Mouse (Mus musculus): Measurements from ENCODE around the gene Ttn. TPM values are rescaled to one million over a fixed set of nuclear protein-coding genes. Genes with fewer than 3 reads are reported as not detected.
A peak's percentile ranks its signal among the peaks of the same experiment; 100 is the strongest.

Gene Ttn
- polyA plus RNA-seq, 2 experiments from 2014 or later = 5.5 to 9.2 TPM

DNA sequence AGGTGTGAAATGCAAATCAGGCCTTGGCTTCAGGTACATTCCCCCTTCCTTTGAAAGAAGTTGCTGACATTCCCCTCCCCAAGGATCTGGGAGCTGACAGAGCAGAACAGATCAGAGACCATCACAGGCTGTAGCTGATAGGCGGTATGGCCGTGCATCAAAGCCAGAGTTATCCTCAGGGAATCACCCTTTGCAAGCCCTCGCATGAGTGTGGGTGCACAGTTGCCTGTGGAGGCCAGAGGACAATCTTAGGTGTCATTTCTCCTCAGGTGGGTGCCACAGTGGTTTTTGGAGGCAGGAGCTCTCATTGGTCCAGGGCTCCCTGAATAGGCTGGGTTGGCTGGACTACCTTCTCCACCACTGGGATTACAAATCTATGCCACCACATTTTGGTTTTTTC lies 280.2 kb downstream of the Ttn start:
- ATAC-seq = no peak

DNA sequence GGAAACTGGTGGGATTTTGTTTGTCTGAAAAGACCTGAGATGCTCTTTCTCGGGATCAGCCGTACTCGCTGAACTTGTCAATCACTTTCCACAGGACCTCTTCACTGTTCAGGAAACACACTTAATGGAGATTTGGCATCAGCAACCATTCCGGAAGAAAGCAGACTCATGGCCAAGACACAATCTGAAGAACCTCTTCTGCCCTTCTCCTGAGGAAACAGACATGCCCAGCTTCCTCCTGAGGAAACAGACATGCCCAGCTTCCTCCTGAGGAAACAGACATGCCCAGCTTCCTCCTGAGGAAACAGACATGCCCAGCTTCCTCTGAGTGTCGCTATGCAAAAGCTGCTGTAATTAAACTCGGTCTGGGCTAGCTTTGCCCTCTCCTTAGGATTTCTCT lies 287.1 kb downstream of the Ttn start:
- no peak for ATAC-seq

DNA sequence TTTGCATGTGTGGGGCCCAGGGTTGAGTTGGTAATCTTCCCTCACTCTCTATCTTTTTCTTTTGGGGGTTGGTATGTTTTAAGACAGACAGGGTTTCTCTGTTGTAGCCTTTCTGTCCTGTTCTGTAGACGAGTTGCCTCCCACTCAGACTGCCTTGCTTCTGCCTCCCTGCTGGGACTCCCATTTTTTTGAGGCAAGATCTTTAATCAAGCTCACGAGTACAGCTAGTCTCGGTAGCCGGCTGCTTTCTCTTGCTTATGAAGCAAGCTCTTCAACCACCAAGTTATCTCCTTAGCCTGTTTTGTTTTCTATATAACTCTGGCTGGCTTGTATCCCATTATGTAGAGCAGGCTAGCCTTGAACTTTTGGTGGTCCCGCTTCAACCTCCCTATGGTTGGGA lies 288.6 kb downstream of the Ttn start:
- ATAC-seq = no peak

DNA sequence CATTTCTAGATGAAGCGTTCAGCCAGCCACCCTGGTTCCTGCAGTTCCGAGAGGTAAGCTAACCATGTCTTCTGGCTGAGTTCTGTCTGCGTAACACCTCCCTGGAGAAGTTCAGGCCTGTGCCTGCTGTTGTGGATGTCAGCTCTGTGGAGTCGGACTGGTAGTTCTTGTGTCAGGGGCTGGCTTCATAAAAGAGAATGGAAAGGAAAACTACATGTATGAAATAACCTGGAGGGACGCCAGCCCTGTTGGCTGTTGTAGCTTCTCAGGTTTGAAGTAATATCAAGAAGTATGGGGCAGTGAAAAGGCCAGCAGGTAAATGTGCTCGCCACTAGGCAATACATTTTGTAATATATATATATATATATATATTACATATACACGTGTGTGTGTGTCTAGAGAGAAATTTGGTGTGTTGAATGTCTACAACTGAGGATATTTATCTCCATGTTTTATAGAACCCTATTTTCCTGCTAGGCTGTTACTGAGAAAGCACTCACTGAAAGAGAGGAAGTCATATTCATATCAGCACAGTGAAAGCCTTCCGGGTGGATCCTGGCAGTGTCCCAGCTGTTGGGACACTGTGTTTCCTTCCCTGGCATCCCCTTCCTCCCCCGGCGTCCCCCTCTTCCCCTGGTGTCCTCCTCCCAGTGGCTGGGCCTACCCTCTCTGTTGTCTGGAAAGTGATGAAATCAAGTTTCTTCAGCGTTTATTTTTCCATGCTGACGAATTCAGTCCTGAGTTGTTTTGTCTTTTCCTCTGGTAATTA lies 291.7 kb downstream of the Ttn start:
- no peak for ATAC-seq

DNA sequence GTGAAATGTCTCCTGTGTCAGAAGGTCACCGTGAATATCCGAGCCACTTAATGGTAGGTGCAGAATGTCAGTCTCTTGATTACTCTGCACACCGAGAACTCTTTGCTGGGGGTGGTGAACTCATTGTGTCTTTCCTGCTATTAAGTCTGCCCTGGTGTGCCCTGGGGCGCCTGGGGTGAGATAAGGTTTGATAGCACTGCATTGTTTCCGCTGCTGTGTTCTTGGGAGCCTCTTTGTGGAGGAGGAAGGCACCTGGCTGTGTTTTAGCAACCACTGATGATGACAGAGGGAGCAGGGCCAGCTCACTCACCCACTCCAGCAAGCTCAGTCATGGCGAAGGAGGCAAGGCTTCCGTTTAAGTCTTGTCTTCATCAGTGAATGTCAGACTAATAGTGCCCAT lies 294.2 kb downstream of the Ttn start:
- ATAC-seq = no peak

DNA sequence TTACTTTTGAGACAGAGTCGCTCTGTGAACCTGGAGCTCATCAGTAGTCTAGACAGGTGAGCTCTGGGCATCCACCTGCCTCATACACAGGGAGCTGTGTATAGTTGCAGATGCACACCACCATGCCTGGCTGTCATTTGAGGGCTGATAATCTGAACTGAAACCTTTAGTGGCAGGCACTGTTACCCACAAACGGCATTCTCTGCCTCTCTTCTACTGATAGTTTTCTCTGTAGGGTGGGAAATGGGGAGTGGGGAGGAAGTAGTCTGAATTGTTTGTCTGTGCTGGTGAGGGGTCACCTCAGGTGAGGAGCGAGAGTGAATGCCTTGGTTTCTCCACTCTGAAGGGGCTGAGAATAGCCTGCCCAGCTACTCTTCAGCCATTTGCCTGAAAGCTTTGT lies 294.7 kb downstream of the Ttn start:
- ATAC-seq = no peak

DNA sequence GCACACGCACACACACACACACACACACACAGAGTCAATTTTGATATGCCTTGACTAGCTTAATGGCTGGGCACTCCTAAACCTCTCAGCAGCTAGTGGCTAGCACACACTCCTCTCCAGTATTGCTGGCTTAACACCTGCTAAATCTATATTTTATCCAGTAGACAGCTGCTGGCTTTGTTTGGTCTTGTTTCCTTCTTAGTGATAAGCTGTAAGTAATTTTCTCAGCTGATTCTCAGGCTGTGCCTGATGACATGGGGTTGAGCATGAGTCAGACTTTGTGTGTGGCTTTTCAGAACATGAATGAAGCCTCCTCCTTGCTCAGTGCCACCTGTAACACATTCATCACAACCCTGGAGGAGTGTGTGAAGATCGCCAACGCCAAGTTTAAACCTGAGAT lies 295.4 kb downstream of the Ttn start:
- no peak for ATAC-seq

DNA sequence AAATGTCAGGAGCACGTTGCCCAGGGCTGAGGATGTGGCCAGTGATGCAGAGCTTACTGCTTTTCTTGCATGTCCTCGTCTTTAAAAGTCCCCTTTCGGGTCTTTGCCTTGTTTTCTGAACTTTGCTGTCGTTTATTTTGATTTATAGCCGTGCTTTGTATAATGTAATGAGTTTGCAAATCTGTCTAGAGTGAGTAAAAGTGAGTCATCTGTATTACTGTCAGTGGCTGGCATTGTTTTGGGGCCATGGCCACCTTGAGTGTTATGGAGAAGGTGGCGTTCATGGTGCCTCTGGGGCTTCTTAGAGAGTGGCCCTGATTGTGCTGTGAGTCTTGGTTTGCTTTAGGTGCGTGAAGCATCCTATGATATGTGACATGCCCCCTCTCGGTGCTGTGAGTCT lies 300.0 kb downstream of the Ttn start:
- no peak for ATAC-seq

DNA sequence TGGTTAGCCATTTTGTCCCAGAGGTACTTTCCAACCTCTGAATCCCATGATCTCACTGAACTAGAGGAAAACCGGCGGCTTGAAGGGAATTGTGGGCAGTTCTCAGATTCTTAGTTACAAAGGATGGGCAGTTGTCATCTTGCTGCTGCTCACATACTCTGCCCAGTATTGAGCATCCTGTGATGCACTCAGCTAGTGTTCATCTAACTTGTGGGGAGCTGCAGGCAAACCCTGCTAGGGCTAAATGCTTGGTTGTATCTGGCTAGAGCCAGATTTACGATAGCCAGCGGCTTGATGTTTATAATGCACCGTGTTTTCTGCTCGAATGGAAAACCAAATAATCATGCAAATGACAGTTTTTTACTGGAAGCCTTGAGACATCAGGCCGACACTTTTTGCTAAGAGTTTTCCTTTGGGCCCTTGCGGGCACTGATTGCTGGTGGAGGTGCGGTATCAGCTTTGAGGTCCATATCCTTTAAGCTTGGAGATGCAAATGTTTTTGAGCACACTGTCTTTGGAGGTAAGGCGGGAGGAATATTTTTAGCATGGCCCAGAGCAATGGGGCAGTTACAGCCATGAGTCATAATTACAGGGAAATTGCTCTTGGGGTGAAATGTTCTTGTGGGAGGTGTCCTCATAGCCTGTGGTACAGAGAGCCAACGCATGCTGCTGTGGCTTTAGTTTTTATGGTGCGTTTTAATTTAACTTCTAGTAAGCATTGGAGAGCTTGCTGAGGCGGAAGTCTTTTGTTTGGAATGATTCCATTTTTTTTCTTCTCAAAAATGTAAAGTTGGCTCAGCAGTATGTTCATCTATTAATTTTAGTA lies 305.7 kb downstream of the Ttn start:
- ATAC-seq = no peak

DNA sequence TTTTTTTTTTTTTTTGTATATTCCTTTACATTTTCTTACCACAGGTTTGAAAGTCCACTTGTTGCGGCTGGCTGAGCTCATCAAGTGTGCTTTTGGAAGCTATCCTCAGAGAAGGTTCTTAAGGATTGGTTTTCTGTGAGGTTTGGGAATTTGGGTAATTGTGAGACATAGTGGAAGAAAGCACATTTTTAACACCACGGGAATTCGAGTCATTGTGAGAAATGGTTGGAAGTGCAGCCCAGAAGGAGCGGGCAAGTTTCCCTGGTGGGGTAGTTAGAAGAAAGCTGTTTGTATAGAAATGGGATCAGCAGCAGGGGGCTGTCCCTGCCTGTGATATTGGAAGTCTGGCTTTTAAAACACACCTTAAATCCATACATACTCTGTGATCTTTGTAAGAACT lies 306.4 kb downstream of the Ttn start:
- no peak for ATAC-seq

DNA sequence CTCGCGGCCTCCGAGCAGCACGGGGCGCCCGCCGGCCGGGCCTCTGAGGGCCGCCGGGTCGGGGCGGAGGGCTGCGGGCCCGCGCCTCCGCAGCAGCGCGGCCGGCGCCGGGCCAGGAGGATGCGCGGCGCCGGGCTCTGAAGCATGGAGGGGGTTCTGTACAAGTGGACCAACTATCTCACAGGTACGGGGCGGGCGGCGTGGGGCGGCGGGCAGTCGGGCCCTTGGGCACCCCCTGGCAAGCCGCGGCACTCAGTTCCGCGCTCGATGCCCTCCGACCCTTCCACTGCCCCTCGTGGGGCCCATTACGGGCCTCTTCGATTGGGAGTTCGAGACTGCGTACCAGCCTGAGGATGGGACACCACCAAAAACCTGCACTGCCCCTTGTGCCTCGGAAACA lies 306.9 kb downstream of the Ttn start:
- ATAC-seq = peak; percentile 7

DNA sequence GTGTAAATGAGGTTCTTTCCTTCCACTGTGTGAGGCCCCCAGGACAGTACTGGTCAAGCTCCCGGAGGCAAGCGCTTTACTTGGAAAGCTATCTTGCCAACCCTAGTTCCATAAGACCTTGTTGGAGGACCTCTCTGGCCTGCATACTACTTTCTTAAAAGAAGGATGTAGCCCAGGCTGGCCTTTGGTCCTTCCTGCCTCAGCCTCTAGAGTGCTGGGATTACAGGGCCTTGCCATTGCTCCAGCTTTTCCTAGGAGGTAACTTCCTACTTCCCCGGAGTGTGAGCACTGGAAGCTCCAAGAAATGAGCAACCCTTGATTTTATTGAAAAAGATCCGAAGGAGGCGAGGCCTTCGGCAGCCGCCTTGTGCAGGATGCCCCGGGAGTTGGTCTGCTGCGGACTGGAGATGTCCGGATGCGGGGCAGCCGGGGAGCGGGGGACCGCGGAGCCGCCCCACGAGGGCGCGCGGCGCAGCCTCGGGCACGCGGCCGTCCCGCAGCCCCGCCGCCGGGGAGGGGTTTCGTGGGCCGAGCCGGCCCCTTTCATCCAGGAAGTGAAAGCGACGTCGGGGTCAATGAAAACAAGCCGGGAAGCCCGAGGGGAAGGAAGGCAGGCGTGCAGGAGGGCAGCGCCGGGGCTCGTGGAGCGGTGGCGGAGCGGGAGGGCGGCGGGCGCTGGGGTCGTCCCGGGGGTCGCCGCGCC lies 307.5 kb downstream of the Ttn start, which contains the start of gene Plekha3:
TSS of gene Plekha3 (plus strand) at position 557 of the 703 bp plus-strand sequence.
- peak; percentile 62 for ATAC-seq

DNA sequence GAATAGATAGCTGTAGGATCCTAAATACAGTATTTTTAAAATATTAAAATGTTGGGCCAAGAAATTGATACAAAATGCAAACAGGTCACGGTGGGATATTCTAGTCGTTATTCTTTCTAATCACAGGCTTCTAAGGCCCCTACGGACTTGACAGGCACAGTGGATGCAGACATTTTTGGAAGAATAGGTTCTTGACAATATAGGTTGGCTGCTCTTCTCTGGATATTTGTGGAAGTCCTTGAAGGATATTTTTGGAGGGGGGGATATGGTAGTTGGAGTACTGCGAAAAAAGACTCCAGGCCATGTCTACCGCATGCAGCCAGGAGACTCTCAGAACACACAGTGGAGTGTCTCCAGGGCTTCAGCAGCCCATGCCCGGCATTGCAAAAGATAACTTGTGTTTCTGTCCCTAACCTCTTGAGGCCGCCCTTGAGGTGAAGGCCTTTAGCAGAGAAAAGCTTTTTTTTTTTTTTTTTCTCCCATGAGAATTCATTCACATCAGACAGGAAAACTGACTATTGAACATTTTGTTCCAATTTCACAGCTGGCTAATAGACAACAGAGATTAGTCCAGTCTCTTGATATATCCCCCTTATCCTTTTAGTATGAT lies 308.8 kb downstream of the Ttn start:
- ATAC-seq = peak; percentile 38

DNA sequence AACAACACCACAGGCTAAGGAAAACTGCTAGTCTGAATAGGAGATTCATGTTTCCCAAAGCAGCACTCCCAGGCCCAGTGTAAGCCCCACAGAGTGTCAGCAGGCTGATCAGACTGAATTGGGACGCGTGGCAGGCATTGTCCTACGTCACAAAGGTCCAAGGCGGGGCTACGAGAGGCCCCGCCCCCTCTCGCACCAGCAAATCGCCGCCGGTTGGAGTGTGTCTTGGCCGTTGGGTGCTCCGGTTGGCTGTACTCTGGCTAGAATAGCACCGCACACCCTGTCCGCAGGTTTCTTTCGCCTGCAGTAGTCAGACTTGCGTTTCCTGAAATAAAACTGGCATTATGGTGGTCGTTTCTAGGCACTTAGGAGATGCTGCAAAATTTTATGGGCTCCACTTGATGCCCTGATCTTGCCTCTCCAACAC lies 309.4 kb downstream of the Ttn start, which contains the start of gene Fkbp7:
TSS of gene Fkbp7 (minus strand) at position 151 of the 427 bp plus-strand sequence.
- ATAC-seq = peak; percentile 85

DNA sequence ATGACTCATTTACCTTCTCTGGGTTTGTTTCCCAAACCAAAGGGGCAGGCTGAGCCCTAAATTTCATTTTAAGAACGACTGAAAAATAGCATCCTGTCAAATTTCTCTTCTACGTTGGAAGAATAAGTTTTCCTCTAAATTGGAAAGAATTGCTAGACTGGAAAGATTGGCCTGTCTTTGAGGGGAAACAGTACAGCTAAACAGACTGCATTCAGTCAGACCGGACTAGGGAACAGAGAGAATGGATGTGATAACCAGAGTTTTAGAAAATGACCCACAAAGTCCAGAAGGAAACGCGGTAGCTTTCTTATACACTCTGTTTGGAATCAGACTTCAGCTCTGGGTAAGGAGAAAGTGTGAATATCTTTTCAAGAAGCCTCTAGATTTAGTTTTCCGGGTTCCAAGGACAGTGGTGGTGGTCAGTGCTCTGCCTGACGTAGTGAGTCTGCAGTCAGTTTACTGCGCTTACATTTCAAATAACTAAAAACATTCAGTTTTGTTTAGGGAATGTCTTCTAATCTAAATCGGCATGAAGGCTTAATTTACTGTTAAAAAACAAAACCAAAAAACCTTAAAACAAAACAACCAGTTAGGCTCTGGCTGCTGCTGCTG lies 310.1 kb downstream of the Ttn start:
- ATAC-seq = no peak

DNA sequence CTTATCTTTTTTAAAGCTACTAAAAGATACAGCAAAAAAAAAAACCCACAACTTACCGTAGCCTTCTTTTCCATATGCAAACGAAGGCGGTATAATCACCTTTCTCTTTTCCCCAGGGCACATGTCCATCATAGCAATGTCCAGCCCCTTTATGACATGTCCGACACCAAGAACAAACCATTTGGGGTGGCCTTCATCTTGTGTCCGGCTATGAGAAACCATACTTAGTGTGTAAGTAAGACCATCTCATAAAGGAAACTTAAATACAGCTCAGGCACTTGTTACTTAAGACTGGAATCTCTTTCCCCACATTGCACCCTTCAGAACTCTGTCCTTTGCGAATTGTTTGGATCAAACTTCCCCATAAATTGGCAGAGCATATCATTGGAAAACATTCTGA lies 310.7 kb downstream of the Ttn start:
- no peak for ATAC-seq

DNA sequence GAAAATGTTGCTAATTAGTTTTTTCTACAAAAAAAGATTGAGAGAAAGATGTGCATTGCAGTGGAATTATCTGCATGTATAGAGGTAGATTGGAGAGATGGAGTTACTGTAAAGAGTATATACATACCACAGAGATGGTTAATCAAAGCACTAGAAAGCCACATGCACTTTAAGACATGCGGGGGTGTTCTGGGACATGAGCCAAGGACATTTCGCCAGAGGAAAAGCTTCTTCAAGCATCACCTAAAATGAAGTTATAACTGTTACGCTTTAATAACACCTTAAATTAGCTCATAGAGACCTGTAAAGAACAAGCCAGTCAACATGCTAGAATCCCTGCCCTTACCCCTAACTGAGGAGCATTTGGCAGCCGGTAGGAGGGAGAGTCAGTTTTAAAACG lies 315.1 kb downstream of the Ttn start:
- no peak for ATAC-seq

DNA sequence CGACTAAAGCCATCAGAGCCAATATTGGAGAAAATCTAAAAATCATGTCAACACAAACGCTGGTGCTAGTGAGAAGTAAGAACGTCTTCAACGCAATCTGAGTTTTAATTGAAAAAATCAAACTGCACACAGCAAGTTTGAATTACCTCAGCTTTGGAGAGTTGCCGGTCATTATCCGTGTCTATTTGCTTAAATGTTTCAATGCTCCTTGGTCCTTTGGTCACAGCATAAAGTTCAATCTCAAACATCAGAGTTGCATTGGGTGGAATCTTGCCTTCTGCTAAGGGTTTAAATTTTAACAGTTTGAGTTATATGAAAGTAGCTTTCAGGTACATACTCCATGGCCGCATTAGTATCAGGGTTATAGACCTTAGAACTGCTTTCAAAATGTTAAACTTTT lies 316.8 kb downstream of the Ttn start:
- no peak for ATAC-seq

DNA sequence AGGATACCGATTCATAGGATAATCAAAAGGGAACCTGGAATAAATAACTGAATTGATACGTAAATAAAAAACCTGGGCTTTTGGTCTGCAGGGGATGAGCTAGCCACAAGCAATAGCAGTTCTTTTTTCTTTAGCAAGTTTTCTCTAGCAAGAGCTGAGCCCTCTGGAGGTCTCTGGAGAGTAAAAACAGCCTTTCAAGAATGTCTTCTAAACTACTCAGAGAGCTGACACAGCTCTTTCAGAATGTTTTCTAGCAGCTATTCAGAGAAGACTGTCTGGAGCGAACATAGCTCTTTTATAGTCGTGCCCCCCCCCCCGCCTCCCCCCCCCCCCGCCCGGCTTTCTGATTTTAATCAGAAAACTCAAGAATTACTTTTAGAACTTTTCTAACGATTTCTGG lies 322.9 kb downstream of the Ttn start:
- no peak for ATAC-seq

DNA sequence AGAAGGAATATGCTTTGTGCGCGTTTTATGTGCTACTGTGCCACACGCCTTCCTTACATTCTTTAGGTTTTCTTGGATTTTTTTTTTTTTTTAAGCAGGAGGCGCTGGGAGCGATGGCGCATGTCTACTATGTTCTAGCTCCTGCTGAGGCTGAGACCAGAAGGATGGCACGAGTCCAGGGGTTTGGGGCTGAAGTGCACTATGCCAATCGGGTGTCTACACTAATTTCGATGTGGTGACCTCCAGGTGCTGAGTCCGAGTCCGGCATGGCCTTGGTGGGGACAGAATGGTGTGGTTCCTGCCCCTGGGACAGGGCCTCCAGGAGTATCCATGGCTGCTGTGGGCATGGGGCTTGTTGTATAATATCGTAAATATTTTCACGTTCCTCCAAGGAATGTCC lies 323.8 kb downstream of the Ttn start:
- ATAC-seq = no peak

DNA sequence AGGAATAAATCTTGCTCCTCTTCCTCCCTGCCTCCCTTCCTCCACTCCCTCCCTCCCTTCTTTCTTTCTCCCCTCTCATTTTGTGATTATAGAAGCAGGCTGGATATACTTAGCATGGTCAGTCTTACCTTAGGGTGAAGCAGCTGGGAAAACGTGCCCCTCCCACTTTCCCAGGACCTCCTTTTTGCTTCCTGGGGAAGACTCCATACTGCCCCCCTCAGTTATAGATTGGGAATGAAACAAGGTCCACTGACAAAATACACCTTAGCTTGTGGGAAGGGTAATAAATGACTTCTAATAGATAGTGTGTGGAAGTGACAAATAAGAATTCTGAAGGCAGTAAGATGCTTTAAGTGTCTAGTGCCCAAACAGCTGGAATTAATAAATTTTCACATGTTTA lies 326.4 kb downstream of the Ttn start:
- no peak for ATAC-seq

DNA sequence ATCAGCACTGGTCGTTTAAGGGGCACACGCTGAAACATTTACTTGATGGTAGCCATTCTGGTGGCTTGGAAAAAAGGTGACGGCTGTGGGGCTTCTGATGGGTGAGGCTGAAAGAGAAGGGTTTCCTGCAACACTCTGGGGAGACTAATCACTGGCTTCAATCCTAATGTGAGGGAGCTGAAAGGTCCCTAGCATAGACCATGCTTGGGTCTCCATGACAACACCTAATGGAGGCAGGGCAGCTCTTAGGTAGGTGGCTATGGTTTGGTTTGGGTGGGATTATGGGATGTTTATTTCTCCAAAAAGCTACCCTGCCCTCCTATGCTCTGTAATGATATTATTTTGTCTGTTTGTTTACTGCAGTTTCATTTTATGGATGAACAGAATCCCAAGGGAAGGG lies 326.9 kb downstream of the Ttn start:
- ATAC-seq = no peak
